Mouse (Mus musculus) v-Abl transformed pro-B cells (cell line): ENCODE results near the gene Adal.

Experiments
- in situ Hi-C, 2 experiments: fragments of 400-800 bp; cut with MboI; formaldehyde crosslinking; loops; one replicate each; pipeline ENCODE4 v1.15.1; 2025; ENCODE audit not compliant: unreplicated experiment in 2 of 2

Adal gene

DNA sequence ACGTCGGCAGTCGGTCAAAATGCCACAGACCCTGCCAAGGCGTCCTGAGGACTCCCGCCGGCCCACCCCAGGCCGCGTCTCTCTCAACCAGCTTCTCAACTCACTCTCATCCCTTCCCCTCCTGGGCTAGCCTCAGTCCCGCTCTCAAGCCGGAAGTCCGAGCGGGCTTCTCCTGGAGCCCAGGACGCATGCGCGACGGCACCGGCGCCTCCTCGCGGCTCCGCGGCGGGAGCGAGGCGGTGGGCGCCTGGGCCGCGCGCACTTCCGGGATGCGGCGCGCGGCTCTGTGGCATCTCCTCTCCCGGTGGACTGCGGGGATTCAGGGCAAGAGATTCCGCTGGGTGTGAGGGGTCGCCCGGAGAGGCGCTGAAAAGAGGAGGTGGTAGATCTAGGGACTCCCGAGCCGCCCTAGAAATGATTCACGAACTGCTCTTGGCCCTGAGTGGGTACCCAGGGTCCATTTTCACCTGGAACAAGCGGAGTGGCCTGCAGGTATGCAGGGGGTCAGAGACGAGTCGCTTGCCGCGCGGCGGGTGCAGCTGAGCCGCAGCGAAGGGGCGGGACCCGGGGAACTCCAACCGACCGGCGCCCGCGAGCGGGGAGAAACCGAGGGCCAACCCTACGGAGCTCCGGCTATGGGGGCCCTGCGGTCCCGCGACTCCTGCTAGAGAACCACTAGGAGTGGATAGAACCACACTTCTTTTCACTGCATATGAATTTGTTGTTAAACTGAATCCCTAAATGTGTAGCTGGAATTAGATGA lies 30.9 kb downstream of the Adal start, which contains the start of gene Zscan29:
TSS of gene Zscan29 (minus strand) at position 146 of the 763 bp plus-strand sequence.
- in situ Hi-C loops, result no loop called here

DNA sequence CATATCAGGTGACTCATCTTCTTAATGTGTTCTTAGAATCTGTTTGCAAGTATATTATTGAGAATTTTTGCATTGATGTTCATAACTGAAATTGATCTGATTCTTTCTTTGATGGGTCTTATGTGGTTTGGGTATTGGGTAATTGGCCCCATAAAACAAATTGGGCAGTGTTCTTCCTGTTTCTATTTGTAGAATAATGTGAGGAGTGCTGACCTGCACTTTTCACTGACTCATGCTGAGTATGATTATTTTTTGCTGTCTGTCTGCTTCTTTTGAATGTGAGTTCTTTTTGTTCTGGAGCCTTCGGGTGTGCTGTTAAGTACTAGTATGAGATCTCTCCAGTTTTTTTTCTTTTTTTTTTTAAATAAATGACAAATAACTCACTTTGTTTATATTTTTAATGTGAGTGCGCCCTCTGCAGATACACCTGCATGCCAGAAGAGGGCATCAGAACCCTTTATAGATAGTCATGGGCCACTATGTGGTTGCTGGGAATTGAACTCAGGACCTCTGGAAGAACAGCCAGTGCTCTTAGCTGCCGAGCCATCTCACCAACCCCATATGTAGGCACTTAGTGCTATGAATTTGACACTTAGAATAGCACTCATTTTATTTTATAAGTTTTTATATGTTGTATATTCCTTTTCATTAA lies 38.7 kb downstream of the Adal start:
- in situ Hi-C loops, result no loop called here

DNA sequence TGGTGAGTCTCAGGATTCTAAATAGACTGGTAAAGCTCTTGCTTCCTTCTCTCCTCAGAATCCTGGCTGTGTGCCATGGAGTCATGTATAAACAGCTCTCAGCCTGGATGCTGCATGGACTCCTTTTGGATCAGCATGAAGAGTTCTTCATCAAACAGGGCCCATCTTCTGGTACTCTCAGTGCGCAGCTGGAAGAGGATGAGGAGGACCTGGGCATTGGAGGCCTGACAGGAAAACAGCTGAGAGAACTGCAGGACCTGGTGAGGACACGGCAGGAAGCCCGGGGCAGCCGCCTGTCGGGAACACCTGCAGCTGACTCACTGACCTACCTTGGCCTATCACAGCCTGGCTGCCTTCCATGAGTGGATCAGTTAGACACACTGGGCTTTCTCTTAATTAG lies 43.2 kb downstream of the Adal start:
- in situ Hi-C loops, result no loop called here

DNA sequence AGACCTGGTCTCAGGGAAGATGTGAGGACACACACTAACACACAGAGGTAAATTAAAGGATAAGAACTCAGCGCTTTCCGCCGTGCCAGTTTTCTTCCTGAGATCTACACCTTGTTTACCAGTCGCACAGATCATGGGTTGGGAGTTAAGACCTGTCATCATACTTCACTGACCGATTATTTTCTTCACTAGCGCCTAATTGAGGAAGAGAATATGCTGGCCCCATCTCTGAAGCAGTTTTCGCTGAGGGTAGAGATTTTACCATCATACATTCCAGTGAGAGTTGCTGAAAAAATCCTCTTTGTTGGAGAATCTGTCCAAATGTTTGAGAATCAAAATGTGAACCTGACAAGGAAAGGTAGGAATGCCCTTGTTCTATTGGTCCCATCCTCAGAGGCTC lies 43.9 kb downstream of the Adal start:
- in situ Hi-C loops, result no loop called here

DNA sequence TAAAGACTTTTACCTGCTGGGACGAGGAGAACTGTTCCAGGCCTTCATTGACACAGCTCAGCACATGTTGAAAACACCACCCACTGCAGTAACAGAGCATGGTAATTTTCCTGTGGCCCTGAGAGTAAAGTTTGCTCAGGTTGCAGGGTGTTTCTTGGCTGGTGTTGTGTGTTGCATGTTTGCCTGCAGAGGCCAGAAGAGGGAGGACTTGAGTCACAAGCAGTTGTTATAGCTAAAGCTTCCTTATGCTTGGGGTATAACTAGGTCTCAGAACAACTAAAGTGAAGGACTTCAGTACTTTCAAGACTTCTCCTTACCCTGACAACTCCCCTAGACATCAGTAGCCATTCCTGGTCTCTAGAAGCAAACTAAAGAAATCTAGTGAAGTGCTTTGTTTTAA lies 48.3 kb downstream of the Adal start:
- in situ Hi-C loops, result no loop called here

DNA sequence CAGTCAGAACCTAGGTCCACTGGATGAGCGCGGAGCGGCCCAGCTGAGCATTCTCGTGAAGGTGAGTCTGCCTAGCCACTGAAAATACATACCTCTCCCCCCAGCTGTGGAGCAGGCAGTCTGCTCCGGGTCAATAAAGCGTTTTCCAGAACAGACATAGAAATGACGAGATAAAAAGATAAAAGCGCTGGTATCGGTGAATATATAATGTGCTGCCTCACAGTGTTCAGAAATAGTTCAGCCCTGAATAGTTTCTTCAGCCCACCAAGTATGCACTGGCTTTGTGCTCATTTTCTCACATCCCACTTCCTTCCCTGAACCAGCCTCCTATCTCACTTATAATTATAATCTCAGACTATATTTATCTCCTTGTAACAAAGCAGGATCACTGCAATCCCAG lies 55.2 kb downstream of the Adal start:
- in situ Hi-C loops, result no loop called here

DNA sequence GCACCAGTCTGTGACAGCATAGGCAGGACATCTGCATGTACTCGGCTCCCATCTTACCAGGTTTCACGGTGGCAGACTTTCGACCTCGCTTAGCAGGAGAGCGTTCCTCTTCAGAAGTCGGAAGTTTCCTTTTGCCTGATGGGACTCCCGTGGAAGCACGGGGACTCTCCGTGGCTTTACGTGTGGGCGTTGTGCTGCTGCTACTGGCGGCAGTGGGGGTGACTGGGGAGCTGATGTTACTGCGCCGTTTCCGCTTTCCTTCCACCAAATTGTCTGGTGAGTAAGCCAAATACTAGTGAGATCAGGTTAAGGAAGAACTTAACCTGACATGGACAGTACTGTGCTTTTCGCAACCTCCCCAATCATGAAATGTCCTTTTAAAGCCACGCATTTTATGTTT lies 64.0 kb downstream of the Adal start:
- in situ Hi-C loops, result no loop called here
